Mouse (Mus musculus): ENCODE measurements at regions not wholly inside any gene's neighbourhood (a gene's known extent, or its start where the extent isn't known, plus 50 kb on each side); places are given as distances from the start of the nearest gene placed in this dataset.

DNA sequence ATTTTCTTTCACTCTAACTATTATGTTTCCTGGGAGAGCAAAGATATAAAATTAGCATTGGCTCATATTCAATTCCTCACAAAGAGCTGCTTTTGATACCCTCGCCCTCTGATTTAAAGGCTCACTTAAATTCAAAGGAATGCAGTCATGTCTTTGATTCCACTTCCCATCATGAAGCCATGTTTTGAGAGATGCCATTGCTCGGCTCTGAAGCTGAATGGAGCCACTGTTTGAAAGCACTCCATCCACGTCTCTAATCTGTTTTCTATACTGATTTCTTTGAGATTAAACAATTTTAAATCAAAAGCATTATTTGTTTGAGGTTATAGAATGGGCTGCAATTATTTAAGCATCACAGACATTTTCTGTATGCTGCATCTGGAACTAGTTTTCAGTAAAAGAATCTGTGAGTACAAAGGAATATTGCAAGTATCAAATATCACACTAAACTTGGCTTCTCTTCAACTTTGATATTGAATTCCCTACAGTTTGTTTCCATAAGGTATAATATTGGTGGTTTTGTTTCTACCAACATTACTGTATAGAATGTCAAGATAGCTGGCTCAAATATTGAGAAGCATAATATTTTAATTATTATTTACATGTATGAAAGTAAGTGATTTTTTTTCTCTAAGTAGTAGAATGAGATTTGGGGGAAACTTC is 126.4 kb downstream of the Rpl10l start:
- DNase-seq (ENCODE audit: low spot score in 2 of 2), result peak in 1 of 2 experiments; percentile 2

DNA sequence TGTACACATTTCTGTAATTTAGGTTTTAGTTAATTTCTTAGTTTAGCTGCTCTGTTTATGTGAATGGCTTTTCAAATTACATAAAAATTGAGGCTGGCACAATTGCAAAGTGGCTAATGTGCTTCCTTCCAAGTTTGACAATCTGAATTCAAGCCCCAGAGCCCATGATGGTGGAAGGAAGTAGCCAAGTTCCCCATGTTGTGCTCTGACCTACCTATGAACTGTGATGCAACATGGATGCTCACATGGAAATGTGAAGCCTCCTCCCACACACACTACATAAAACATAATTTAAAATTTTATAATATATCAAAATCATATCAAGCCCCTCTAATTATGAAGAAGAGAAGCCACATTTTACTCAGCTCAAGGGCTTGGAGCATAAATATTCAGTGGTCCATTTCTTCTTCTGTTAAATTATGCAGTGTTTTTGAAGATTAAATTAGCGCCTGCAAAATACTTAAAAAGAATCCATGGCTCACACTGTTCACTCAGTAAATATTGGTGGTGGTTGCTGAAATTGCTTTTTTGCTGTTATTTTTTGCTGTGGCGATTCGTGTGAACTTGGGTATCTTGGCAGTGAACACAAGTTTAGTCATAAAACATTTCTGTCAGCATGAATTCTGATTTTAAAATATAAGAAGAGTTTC is 127.1 kb downstream of the Rpl10l start:
- DNase-seq (ENCODE audit: low spot score in 2 of 2), result peak in 1 of 2 experiments; percentile 8

- no peak for DNase-seq (ENCODE audit: low spot score in 2 of 2)
Observed at GRCm38 (mm10) chr12:66130909-66131308, 153.3 kb downstream of the Rpl10l start.

GRCm38 (mm10) chr12:66119565-66119964 is 164.6 kb downstream of the Rpl10l start:
- DNase-seq (ENCODE audit: low spot score in 2 of 2), result no peak

DNA sequence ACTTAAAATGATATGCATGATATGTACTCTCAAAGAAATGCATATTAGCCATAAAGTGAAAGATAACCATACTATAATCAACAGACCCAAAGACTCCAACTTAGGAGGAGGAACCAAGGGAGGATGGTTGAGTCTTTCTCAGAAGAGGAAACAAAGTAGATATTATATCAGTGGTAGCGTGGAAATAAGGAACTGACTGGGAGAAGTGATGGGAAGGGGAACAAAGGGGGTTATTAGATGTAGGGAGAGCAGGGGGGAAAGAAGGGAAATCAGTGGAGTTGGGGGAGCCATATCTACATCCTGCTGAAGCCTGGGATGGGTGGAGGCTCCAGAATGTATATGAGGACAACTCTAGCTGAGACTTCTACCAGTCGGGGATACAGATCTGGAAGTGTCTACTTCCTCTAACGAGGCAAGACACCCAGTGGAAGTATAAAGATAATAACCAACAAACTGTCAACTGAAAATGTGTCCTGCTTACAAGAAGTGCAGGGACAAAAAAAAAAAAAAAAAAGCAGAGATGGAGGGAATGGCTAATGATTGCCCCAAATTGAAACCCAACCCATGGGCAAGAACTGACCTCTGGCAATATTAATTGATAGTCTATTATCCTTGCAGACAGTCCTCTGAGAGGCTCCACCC is 193.3 kb downstream of the Rpl10l start:
- no peak for DNase-seq (ENCODE audit: low spot score in 2 of 2)

- no peak for DNase-seq (ENCODE audit: low spot score in 2 of 2)
Observed at GRCm38 (mm10) chr12:66060326-66060725, 223.9 kb downstream of the Rpl10l start.

DNA sequence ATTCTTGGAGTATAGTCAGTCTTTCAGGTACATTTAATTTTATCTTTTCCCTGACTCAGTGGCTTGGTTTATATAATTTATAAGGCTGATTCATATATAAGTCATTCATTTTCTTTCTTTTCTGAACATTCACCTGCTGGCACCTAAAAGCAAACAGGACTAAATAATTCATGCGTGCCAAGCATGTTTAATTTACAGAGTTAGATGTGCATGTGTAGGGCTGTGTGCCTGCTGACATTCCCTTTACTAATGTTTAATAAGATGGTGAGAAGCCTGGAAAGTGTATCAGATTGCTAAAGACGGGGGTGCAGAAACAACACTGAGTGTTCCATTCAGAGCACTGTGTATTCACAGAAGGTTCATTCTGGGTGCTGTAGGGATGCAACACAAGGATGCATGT is 229.0 kb downstream of the Rpl10l start:
- no peak for DNase-seq (ENCODE audit: low spot score in 2 of 2)

DNA sequence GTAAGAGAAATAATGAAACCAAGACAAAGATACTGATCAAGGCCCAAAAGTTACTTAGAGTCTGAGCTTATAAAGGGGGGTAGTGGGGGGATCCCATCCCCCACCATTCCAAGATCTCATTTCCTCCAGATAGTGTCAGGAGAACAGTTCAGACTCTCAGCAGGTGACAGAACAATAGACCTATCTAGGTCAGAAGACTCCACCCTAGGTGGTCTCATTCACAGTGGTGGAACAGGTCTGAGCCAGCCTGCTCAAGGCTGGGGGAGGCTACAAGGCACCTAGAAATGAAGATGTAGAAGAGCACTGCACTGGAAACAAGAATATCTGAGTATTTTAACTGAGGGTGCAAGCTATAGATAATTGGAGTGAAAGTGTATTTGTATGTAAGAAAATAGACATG is 235.3 kb downstream of the Rpl10l start:
- no peak for DNase-seq (ENCODE audit: low spot score in 2 of 2)

DNA sequence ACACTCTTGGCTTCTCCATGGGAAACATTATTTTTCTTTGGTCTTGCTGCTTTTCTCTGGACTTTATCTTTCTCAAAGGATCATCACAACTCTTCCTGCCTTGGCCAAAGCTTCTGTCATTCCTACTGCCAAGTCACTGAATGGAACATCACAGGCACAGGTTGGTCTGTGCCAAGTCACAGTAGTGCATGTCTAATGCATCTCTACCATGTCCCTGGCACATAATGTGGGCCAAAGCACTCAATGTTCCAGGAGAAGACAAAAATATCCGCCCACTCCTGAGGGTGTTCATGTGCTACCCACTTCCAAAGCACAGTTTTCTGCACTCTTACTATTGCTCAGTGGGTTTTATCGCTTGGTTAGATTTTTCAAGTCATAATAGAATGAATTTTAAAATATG is 247.9 kb downstream of the Rpl10l start:
- peak; percentile 50 to 53 for DNase-seq (ENCODE audit: low spot score in 2 of 2)

DNA sequence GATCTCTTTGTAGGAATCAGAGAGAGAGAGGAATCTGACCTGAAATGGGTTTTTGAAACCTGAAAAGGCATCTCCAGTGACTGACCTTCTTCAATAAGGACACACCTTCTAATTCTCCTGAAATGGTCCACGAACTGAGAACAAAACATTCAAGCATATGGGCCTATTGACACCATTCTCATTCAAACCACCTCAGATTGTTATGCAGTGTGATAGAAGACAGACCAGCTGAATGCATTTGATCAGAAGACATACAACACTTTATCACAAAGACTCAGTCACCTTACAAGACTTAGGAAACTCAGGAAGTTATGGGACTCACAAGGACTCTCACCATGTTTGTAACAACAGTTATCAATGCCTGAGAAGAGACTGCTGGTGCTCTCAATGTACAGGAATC is 256.7 kb downstream of the Rpl10l start:
- DNase-seq (ENCODE audit: low spot score in 2 of 2), result no peak

- no peak for DNase-seq (ENCODE audit: low spot score in 2 of 2)
Observed at GRCm38 (mm10) chr12:66012706-66013105, 271.5 kb downstream of the Rpl10l start.
